Mouse (Mus musculus) stomach, embryonic 16.5 days (tissue): ENCODE data around the gene Hoxc4. TPM values are rescaled to one million over a fixed set of nuclear protein-coding genes. Genes with fewer than 3 reads are reported as not detected.

Experiments used
- ATAC-seq: fragments of 200-750 bp; cut with Nextera tagmentation; 2 replicates; pipeline ENCODE4 v1.8.0; 2017; ENCODE audit warnings: moderate number of reproducible peaks, moderate TSS enrichment; ENCODE audit not compliant: insufficient read depth, low FRiP score
- H3K27ac ChIP-seq: fragments of 300-500 bp; sonication (generic); 2 replicates; pipeline ENCODE4 v1.5.1; 2014; ENCODE audit warnings: low read length
- H3K27me3 ChIP-seq: fragments of 300-500 bp; sonication (generic); 2 replicates; pipeline ENCODE4 v1.6.1; 2014; ENCODE audit warnings: low read length, control low read depth, mixed read lengths; ENCODE audit not compliant: control insufficient read depth, insufficient read depth
- H3K36me3 ChIP-seq: fragments of 300-500 bp; sonication (generic); 2 replicates; pipeline ENCODE4 v1.6.1; 2014; ENCODE audit warnings: low read length; ENCODE audit not compliant: control insufficient read depth, insufficient read depth
- H3K4me1 ChIP-seq: fragments of 300-500 bp; sonication (generic); 2 replicates; pipeline ENCODE4 v1.6.1; 2014; ENCODE audit warnings: low read length, control low read depth, mixed read lengths; ENCODE audit not compliant: control insufficient read depth, insufficient read depth
- H3K4me2 ChIP-seq: fragments of 300-500 bp; sonication (generic); 2 replicates; pipeline ENCODE4 v1.6.1; 2014; ENCODE audit warnings: low read depth, low read length, mixed read lengths
- H3K4me3 ChIP-seq: fragments of 300-500 bp; sonication (generic); replicated peaks from 2 replicates; pipeline ENCODE4 v1.5.1; 2014; ENCODE audit warnings: mild to moderate bottlenecking, low read length
- H3K9ac ChIP-seq: fragments of 300-500 bp; sonication (generic); 2 replicates; pipeline ENCODE4 v1.6.1; 2014; ENCODE audit warnings: low read length
- H3K9me3 ChIP-seq: fragments of 300-500 bp; sonication (generic); replicated peaks from 2 replicates; pipeline ENCODE4 v1.6.1; 2016; ENCODE audit warnings: low read length, control low read depth; ENCODE audit not compliant: control insufficient read depth
- WGBS: fragments of 180-500 bp; shearing (Covaris S2); extraction: QIAGEN DNeasy Blood & Tissue Kit; methylation state at CpG from one replicate; pipeline ENCODE4 v1.1.7; 2014; 5-methylcytosine and 5-hydroxymethylcytosine counted together
- polyA plus RNA-seq: library from polyadenylated mRNA; unstranded; fragments of >200 nt; fragmentation: Nextera tagmentation; extraction: Ambion mirVana; gene quantifications from 2 replicates; pipeline ENCODE4 v1.2.1, GENCODE M21; 2015

The Hoxc4 gene
- polyA plus RNA-seq: 19.0 and 20.0 TPM in 2 replicates

DNA sequence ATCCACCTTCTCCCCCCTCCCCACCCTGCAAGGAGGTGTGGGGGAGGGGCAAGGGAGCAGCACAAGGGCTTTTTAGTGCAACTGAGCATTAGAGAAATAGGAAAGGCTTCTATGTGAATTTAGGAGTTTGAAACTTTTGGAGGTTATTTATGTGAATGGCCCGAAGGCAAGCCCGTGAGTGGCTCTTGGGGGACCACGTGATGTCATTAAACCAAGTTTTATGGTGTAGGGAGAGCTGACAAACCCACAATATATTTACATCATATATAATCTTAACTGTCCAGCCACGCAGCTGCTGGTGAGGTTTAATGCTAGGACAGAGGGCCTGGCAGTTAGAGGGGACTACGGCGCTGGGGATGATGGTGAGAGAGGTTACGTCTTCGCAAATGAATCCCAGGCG, at the start of gene Hoxc4:
Hoxc4 (plus strand) TSS at position 299 of the 400 bp plus-strand sequence.
- ATAC-seq: no peak
- peak within 1 kb of the TSS; percentile 67 for H3K27ac ChIP-seq
- H3K9ac ChIP-seq: peak within 1 kb of the TSS; percentile 43
- peak within 1 kb of the TSS; percentile 16; the same call in 1 of the 2 replicates for H3K4me3 ChIP-seq
- no peaks in the 10 kb centered on the region for H3K9me3 ChIP-seq
- peaks cover 18% of the 10 kb centered on the region; the same call in 1 of the 2 replicates for H3K4me1 ChIP-seq
- peaks cover 42% of the 10 kb centered on the region for H3K27me3 ChIP-seq
- 0 out of 2 replicates have a peak within 1 kb of the TSS, but pooled peaks have one; percentile 21 for H3K4me2 ChIP-seq
- WGBS: 47% methylated on average over 9 of the region's 9 CpGs
- H3K36me3 ChIP-seq: no peaks in the 10 kb centered on the region

DNA sequence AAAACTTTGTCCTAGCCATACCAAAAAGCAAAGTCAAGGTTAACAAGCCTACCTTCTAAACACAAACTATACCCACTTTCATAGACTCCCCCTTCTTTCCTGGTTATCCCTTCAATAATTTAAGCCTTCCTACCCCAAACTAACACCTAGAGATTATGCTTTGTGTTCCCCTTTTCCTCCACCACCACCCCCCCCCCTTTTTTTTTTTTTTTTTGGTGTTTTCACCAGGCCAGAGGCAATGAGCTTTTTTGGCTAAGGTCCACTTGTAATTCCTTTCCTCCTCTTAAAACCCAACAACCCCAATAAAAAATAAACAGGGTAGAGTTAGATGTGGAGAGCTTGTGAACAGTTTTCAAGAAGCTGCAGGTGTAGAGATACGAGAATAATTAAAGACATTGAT, 49.4 kb upstream of the Hoxc4 start:
- no peaks in the 10 kb centered on the region for H3K9me3 ChIP-seq
- ATAC-seq: no peak
- peaks cover 96% of the 10 kb centered on the region for H3K27me3 ChIP-seq
- 47% methylated on average over 1 of the region's 1 CpGs for WGBS
- no peaks in the 10 kb centered on the region for H3K4me1 ChIP-seq
- H3K4me3 ChIP-seq: no peak overlapping the region
- H3K9ac ChIP-seq: no peak overlapping the region
- H3K36me3 ChIP-seq: no peaks in the 10 kb centered on the region
- no peak overlapping the region for H3K27ac ChIP-seq
- no peak overlapping the region for H3K4me2 ChIP-seq

DNA sequence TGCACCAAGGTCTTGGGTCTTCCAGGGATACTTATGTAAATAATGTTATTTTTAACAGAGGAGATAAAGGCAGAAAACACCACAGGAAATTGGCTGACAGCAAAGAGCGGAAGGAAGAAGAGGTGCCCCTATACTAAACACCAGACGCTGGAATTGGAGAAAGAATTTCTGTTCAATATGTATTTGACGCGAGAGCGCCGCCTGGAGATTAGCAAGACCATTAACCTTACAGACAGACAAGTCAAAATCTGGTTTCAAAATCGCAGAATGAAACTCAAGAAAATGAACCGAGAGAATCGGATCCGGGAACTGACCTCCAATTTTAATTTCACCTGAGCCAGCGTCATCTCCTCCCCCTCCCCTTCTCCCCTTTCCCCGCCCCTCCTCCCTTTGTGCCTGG, 48.0 kb upstream of the Hoxc4 start:
- WGBS: 2% methylated on average over 12 of the region's 12 CpGs
- no peak for ATAC-seq
- Histone ChIP-seq H3K36me3 (no peaks in the 10 kb centered on the region), H3K9me3 (no peaks in the 10 kb centered on the region), H3K4me1 (no peaks in the 10 kb centered on the region), H3K9ac (no peak overlapping the region), H3K4me2 (no peak overlapping the region), H3K27me3 (peaks cover 93% of the 10 kb centered on the region), H3K4me3 (no peak overlapping the region), H3K27ac (no peak overlapping the region)

DNA sequence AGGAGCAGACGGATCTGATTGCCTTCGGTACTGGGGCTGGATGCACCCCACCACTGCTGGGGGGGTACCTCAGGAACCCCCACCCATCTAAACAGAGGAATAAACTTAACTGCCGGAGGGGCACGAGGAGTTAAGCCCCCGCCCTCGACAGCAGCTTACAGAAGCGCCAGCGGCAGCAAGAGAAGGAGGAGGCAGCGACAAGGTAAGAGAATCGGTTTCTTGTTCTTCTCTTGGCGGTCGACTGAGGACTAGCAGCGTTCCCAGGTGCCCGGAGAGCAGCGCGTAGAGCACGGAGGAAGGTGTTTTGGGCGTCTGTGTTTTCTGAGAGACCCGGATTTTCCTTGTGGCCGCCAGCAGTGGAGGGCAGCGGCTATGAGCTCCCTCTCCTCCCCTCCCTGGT, 46.5 kb upstream of the Hoxc4 start:
- H3K9ac ChIP-seq: no peak overlapping the region
- 0 out of 2 replicates have a peak, but pooled peaks cover 3% of the 10 kb centered on the region for H3K4me1 ChIP-seq
- no peaks in the 10 kb centered on the region for H3K36me3 ChIP-seq
- H3K4me3 ChIP-seq: no peak overlapping the region
- no peak overlapping the region for H3K27ac ChIP-seq
- ATAC-seq: no peak
- no peaks in the 10 kb centered on the region for H3K9me3 ChIP-seq
- H3K27me3 ChIP-seq: peaks cover 90% of the 10 kb centered on the region
- H3K4me2 ChIP-seq: no peak overlapping the region
- 3% methylated on average over 21 of the region's 21 CpGs for WGBS

DNA sequence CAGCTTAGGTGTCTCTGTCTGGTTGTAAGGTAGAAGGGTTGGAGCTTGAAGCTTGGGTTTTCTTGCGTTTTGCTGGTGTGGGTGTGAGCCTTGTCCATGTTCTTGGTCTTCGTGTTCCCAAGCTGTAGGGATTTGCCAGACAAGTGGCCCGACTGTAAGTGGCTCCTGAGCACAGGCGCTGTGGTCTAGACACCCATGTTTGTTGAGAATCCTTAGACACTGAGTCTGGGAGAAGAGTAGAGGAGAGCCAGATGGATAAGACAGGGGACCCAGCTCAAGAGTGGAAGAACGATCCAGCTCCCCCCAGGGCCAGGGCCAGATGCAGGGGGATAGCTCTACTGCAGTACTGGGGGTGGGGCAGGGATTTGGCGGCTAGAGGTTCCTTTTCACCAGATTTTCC, 46.0 kb upstream of the Hoxc4 start:
- Histone ChIP-seq H3K4me1 (0 out of 2 replicates have a peak, but pooled peaks cover 3% of the 10 kb centered on the region), H3K27me3 (peaks cover 90% of the 10 kb centered on the region), H3K4me3 (no peak overlapping the region), H3K27ac (no peak overlapping the region), H3K36me3 (no peaks in the 10 kb centered on the region), H3K4me2 (no peak overlapping the region), H3K9ac (no peak overlapping the region), H3K9me3 (no peaks in the 10 kb centered on the region)
- no peak for ATAC-seq
- WGBS: 3% methylated on average over 6 of the region's 6 CpGs

DNA sequence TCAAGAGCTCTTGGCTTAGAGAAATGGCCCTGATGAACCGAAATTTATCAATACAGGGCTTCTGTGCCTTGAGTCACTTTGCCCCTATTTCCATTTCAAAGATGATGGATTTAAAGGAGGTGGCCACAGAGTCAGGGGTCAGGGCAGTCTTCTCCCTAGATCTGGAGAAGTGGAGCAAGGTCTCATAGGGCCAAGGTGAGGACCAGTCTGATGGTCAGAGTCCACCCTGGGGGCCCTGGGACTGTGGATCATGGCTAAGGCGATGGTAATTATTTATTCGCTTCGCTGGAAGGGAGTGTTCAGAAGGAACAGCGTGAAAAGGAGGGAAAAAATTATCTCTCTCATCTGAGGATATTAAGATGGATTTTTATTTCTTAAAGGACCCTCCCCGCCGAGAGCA, 43.7 kb upstream of the Hoxc4 start:
- Histone ChIP-seq H3K27ac (no peak overlapping the region), H3K9ac (no peak overlapping the region), H3K4me3 (no peak overlapping the region), H3K27me3 (peaks cover 93% of the 10 kb centered on the region), H3K36me3 (no peaks in the 10 kb centered on the region), H3K4me1 (0 out of 2 replicates have a peak, but pooled peaks cover 3% of the 10 kb centered on the region), H3K4me2 (no peak overlapping the region), H3K9me3 (no peaks in the 10 kb centered on the region)
- ATAC-seq: no peak
- 7% methylated on average over 7 of the region's 7 CpGs for WGBS

DNA sequence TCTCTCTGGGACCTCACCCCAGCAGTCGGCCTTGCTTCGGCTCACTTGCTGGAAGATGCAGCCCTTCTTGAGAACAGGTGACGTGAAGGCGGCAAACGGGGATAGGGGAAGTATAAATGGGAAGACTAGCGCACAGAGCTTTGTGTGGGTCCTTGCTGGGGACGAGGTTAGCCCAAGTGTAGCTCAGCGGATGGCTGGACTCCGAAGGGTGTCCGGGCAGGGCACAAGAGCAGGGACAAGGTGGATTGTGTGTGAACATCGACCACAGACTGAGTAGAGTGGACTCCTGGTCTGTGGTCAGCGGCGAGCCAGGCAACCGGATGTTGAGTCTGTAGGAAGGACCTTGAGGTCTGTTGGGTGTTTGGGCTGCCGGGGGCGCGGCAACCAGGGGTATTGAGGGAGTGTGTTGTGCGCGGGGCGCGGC, 43.0 kb upstream of the Hoxc4 start:
- H3K9me3 ChIP-seq: no peaks in the 10 kb centered on the region
- no peak overlapping the region for H3K4me3 ChIP-seq
- H3K27me3 ChIP-seq: peaks cover 91% of the 10 kb centered on the region
- 0 out of 2 replicates have a peak, but pooled peaks cover 3% of the 10 kb centered on the region for H3K4me1 ChIP-seq
- H3K9ac ChIP-seq: no peak overlapping the region
- 2% methylated on average over 21 of the region's 21 CpGs for WGBS
- H3K27ac ChIP-seq: no peak overlapping the region
- ATAC-seq: no peak
- H3K36me3 ChIP-seq: no peaks in the 10 kb centered on the region
- H3K4me2 ChIP-seq: no peak overlapping the region

DNA sequence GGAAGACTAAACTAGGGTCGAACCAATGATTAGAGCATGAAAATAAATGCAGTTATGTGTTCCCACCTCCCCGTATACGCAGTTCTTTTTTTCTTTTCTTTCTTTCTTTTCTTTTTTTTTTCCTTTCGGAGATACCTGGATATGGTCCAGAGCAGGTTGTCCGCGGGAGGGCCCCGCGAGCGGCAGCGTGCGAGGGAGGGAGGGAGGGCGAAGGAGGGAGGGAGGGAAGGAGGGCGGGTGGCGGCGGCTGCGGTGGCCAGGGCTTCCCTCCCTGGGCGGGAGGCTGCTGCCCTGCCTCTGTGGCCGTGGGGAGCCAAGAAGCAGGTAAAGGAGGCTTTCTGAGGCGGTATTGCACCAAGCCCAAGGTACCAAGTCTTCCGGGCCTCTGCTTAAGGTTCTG, 42.6 kb upstream of the Hoxc4 start, which contains the start of gene Hoxc9:
Hoxc9 (plus strand) TSS at position 269 of the 400 bp plus-strand sequence.
- H3K27me3 ChIP-seq: peaks cover 90% of the 10 kb centered on the region
- peak within 1 kb of the TSS; percentile 25 for H3K4me3 ChIP-seq
- no peak for ATAC-seq
- H3K4me1 ChIP-seq: 0 out of 2 replicates have a peak, but pooled peaks cover 3% of the 10 kb centered on the region
- no peaks in the 10 kb centered on the region for H3K9me3 ChIP-seq
- peak within 1 kb of the TSS; percentile 27; the same call in 1 of the 2 replicates for H3K4me2 ChIP-seq
- H3K36me3 ChIP-seq: no peaks in the 10 kb centered on the region
- WGBS: 2% methylated on average over 20 of the region's 20 CpGs
- H3K9ac ChIP-seq: no peak within 1 kb of the TSS
- H3K27ac ChIP-seq: no peak within 1 kb of the TSS

DNA sequence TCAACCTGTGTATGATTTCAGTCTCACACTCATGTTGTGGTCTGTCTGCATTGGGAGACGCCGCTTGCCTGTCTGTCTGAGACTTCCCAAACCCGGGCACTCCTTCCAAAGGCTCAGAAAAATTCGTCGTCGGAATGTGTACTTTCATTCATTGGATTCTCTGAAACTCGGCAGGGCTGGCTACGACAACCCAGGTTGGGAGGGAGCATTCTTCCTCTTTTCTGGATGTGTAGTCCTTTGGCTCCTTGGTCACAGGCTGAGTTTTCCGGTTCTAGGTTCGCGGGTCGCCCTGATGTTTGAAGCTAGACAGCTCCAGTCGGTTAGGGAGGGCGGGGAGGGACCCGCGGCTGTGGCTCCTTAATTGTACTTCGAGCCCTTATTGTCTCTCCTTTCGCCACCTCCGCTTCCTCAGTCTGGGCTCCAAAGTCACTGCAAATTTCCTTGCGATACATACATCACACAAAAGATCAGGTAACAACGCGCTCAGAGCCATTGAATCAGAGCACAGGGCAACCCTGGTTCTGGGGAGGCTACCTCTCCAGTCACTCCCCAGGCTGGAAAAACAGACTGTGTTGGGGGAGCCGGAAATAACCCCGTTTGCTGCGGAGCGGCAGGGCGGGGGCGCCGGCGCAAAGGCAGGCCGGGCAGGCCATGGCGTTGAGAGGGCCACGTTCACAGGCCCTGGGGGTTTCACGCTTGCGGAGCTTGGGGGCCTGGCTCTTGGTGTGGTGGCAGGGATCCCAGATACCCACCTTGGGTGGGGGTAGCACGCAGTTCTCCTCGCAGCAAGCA, 41.9 kb upstream of the Hoxc4 start:
- 1% methylated on average over 37 of the region's 37 CpGs for WGBS
- H3K4me3 ChIP-seq: peak overlapping the region; percentile 25
- peaks cover 90% of the 10 kb centered on the region for H3K27me3 ChIP-seq
- no peak overlapping the region for H3K27ac ChIP-seq
- 0 out of 2 replicates have a peak, but pooled peaks cover 3% of the 10 kb centered on the region for H3K4me1 ChIP-seq
- H3K36me3 ChIP-seq: no peaks in the 10 kb centered on the region
- no peak overlapping the region for H3K9ac ChIP-seq
- H3K9me3 ChIP-seq: no peaks in the 10 kb centered on the region
- no peak for ATAC-seq
- H3K4me2 ChIP-seq: peak overlapping the region; percentile 27; the same call in 1 of the 2 replicates
